Mouse (Mus musculus) heart, embryonic 11.5 days (tissue): ENCODE measurements around the gene Atrn. TPM values are rescaled to one million over a fixed set of nuclear protein-coding genes. Genes with fewer than 3 reads are reported as not detected.

Experiments used
- ATAC-seq: fragments of 200-750 bp; cut with Nextera tagmentation; replicated peaks from 2 replicates; pipeline ENCODE4 v1.8.0; 2017; ENCODE audit warnings: moderate library complexity; ENCODE audit not compliant: insufficient number of reproducible peaks, low FRiP score, low TSS enrichment
- H3K27ac ChIP-seq: fragments of 300-500 bp; sonication (generic); 2 replicates; pipeline ENCODE4 v1.5.1; 2014; ENCODE audit warnings: mild to moderate bottlenecking, low read depth, low read length
- H3K27me3 ChIP-seq: fragments of 300-500 bp; sonication (generic); 2 replicates; pipeline ENCODE4 v1.6.1; 2014; ENCODE audit warnings: mild to moderate bottlenecking, low read length, mixed read lengths; ENCODE audit not compliant: control insufficient read depth, insufficient read depth
- H3K36me3 ChIP-seq: fragments of 300-500 bp; sonication (generic); 2 replicates; pipeline ENCODE4 v1.6.1; 2014; ENCODE audit warnings: mild to moderate bottlenecking, low read length, moderate library complexity, mixed read lengths; ENCODE audit not compliant: control insufficient read depth, insufficient read depth
- H3K4me1 ChIP-seq: fragments of 300-500 bp; sonication (generic); 2 replicates; pipeline ENCODE4 v1.6.1; 2014; ENCODE audit warnings: low read length; ENCODE audit not compliant: control insufficient read depth, insufficient read depth
- H3K4me2 ChIP-seq: fragments of 300-500 bp; sonication (generic); 2 replicates; pipeline ENCODE4 v1.6.1; 2014; ENCODE audit warnings: mild to moderate bottlenecking, moderate library complexity
- H3K4me3 ChIP-seq: fragments of 300-500 bp; sonication (generic); 2 replicates; pipeline ENCODE4 v1.5.1; 2014; ENCODE audit warnings: low read depth, low read length
- H3K9ac ChIP-seq: fragments of 300-500 bp; sonication (generic); 2 replicates; pipeline ENCODE4 v1.6.1; 2014; ENCODE audit warnings: mild to moderate bottlenecking, low read depth, low read length, moderate library complexity
- H3K9me3 ChIP-seq: fragments of 300-500 bp; sonication (generic); replicated peaks from 2 replicates; pipeline ENCODE4 v1.6.1; 2016; ENCODE audit warnings: low read length; ENCODE audit not compliant: control insufficient read depth
- WGBS: fragments of 180-500 bp; shearing (Covaris S2); extraction: QIAGEN DNeasy Blood & Tissue Kit; methylation state at CpG from one replicate; pipeline ENCODE4 v1.1.7; 2014; ENCODE audit not compliant: insufficient replicate concordance; 5-methylcytosine and 5-hydroxymethylcytosine counted together
- polyA plus RNA-seq: library from polyadenylated mRNA; unstranded; fragments of >200 nt; fragmentation: Nextera tagmentation; extraction: Ambion mirVana; gene quantifications from 2 replicates; pipeline ENCODE4 v1.2.1, GENCODE M21; 2014

Gene Atrn
- 6.5 and 8.0 TPM in 2 replicates for polyA plus RNA-seq

DNA sequence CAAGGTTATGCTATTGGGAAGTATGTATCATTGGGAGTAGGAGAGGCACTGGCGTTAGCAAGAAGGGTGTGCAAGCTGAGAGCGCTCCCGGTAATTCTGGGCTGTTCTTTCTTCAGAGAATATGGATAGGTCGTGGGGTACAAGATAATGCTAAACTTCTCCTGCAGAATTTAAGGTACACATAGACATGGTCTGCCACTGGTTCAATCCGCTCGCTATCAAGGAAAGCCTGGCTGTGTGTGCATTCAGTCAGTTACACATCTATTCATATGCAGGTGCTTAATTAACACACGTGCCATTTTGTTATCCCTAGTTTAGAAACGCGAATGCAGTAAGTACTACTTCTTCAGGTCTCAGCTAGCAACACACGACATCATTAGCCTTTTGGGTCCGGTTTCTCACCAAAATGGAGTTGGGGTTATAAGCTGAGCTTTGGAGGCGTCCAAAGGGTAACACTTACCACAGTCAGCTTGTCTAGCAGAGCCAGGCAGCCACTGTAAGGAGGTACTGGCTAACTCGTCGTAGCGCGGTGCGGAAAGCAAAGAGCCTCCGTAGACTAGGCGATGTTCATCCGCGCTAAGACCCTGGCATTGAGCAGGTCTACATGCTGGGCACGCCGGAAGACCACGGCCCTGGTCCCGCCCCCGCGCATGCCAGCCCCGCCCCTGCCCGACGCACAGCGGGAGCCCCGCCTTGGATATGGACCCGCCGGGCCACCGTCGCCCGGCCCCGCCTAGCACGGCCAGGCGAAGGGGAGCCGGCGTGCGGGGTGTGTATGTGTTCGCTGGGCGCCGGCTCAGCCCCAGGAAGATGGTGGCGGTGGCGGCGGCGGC, at the start of gene Atrn, which contains the start of gene 4930402H24Rik:
Atrn (plus strand) TSS at position 745 of the 833 bp plus-strand sequence.
4930402H24Rik (minus strand) TSS at position 656 of the 833 bp plus-strand sequence.
- peak within 1 kb of the TSS; percentile 75 for H3K27ac ChIP-seq
- peak; percentile 98 for ATAC-seq
- 4% methylated on average over 47 of the region's 50 CpGs for WGBS

DNA sequence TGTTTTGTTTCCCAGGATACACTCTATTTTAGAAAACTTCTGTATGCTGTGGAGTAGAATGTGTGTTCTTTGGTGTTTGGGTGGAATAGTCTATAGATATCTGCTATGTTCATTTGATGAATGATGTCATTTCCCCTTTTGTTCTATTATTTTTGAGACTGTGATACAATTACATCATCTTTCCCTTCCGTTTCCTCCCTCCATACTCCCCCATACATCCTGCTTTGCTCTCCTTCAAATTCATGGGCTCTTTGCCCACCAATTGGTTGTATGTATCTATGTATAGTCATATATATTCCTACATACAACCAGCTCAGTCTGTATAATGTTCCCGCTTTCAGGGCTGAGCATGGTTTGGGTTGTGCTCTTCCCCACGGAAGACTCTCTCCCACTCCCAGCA, 44.2 kb upstream of the Atrn start:
- Histone ChIP-seq H3K27me3 (no peaks in the 10 kb centered on the region), H3K27ac (no peak overlapping the region), H3K4me3 (no peak overlapping the region), H3K9ac (no peak overlapping the region), H3K36me3 (no peaks in the 10 kb centered on the region), H3K4me2 (no peak overlapping the region), H3K9me3 (no peaks in the 10 kb centered on the region), H3K4me1 (no peaks in the 10 kb centered on the region)
- 71% methylated on average over 3 of the region's 3 CpGs for WGBS
- no peak for ATAC-seq

More for the DNA sequence above, at the start of gene Atrn, which contains the start of gene 4930402H24Rik:
- peak within 1 kb of the TSS; percentile 99 for H3K4me3 ChIP-seq
- peak within 1 kb of the TSS; percentile 93 for H3K9ac ChIP-seq
- no peaks in the 10 kb centered on the region for H3K27me3 ChIP-seq
- H3K36me3 ChIP-seq, result no peaks in the 10 kb centered on the region
- H3K4me1 ChIP-seq, result peaks cover 8% of the 10 kb centered on the region
- H3K9me3 ChIP-seq, result no peaks in the 10 kb centered on the region
- H3K4me2 ChIP-seq, result peak within 1 kb of the TSS; percentile 92

DNA sequence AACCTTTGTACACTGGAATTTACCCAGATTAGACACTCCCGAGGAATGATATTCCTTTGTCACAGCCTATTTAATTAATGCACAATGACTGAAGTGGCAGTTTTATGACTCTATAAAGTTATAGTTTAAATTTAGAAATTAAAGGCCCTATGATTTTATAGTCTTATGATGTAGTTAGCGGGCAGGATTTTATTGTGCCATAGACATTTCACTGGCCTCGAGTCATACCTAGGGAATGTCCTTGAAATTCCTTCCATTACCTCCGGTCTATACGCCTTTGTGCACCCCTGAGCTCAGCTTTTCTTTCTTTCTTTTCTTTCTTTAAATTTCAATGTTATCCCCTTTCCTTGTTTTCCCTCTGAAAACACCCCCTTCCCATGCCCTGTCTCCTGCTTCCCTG, 35.4 kb upstream of the Atrn start:
- H3K4me1 ChIP-seq, result no peaks in the 10 kb centered on the region
- WGBS, result 90% methylated on average over 5 of the region's 5 CpGs
- no peaks in the 10 kb centered on the region for H3K27me3 ChIP-seq
- H3K27ac ChIP-seq, result no peak overlapping the region
- no peak overlapping the region for H3K9ac ChIP-seq
- H3K4me2 ChIP-seq, result no peak overlapping the region
- H3K4me3 ChIP-seq, result no peak overlapping the region
- ATAC-seq, result no peak
- H3K36me3 ChIP-seq, result no peaks in the 10 kb centered on the region
- no peaks in the 10 kb centered on the region for H3K9me3 ChIP-seq

DNA sequence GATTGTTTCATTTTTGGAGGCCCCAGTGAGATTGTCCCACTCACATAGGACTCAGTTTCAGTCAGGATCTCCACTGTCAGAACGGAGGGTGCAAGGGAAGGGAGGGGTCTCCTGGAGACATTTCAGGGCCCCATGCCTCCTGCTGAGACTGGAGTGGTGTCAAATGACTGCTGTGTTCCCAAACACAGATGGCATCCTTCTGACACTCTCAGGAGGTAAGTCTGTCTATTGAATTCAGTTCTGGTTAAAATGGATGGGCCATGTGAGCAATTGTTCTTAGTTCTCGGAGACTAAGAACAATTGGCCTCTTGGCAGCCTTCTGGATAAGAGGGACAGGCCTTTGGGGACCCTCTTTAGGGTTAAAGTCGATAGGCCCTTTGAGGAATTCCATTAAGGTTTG, 28.9 kb upstream of the Atrn start:
- no peaks in the 10 kb centered on the region for H3K9me3 ChIP-seq
- no peaks in the 10 kb centered on the region for H3K27me3 ChIP-seq
- H3K27ac ChIP-seq, result no peak overlapping the region
- no peak overlapping the region for H3K4me2 ChIP-seq
- no peaks in the 10 kb centered on the region for H3K4me1 ChIP-seq
- no peak for ATAC-seq
- H3K4me3 ChIP-seq, result no peak overlapping the region
- 58% methylated on average over 3 of the region's 3 CpGs for WGBS
- no peak overlapping the region for H3K9ac ChIP-seq
- H3K36me3 ChIP-seq, result no peaks in the 10 kb centered on the region

- no peak overlapping the region for H3K4me3 ChIP-seq
- no peak for ATAC-seq
- H3K4me1 ChIP-seq, result no peaks in the 10 kb centered on the region
- no peaks in the 10 kb centered on the region for H3K27me3 ChIP-seq
- no peaks in the 10 kb centered on the region for H3K36me3 ChIP-seq
- no peak overlapping the region for H3K9ac ChIP-seq
- no peak overlapping the region for H3K4me2 ChIP-seq
- H3K27ac ChIP-seq, result no peak overlapping the region
- no peaks in the 10 kb centered on the region for H3K9me3 ChIP-seq
Observed at GRCm38 (mm10) chr2:130886983-130887382, 19.3 kb upstream of the Atrn start.

DNA sequence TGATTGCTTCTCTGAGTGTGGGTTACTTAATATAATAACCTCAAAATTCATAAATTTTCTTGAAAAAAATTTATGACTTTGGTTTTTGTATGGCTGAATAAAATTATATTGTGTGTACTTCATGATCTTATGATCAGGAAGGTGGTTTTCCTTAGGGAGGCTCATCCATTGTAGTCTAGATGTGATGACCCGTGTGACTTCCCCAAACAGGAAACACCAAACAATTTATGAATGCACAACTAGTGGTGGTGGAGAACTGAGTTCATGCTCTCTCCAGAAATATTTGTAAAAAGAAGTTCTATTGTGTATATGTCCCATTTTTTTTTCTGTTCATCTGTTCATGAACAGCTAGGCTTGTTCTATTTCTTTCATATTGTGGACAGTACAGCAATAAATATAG, 18.8 kb upstream of the Atrn start:
- Histone ChIP-seq H3K27me3 (no peaks in the 10 kb centered on the region), H3K9me3 (no peaks in the 10 kb centered on the region), H3K27ac (no peak overlapping the region), H3K4me1 (no peaks in the 10 kb centered on the region), H3K9ac (no peak overlapping the region), H3K4me2 (no peak overlapping the region), H3K4me3 (no peak overlapping the region), H3K36me3 (no peaks in the 10 kb centered on the region)
- 76% methylated on average over 1 of the region's 1 CpGs for WGBS
- ATAC-seq, result no peak

DNA sequence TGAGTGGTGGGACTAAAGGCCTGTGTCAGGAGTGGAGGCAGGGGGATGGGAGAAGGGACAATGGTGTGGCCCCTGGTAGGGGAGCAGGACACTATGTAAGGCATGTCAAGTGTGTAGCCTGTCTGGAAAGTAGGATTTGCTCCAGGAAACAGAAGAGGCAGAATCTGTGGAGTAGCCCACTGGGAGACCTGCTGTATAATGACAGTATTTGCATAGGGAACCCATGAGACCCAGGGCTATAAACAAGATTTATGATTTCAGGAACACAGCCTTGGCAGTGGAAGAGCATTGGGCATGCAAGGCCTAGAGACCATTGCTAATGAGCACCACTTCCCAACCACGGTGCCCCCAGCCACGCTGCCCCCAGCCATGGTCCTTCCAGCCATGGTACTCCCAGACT, 9.4 kb upstream of the Atrn start:
- no peak overlapping the region for H3K4me3 ChIP-seq
- 87% methylated on average over 2 of the region's 2 CpGs for WGBS
- H3K9me3 ChIP-seq, result no peaks in the 10 kb centered on the region
- H3K4me1 ChIP-seq, result no peaks in the 10 kb centered on the region
- H3K9ac ChIP-seq, result no peak overlapping the region
- no peak overlapping the region for H3K27ac ChIP-seq
- no peaks in the 10 kb centered on the region for H3K27me3 ChIP-seq
- no peak overlapping the region for H3K4me2 ChIP-seq
- ATAC-seq, result no peak
- H3K36me3 ChIP-seq, result peaks cover 2% of the 10 kb centered on the region; the same call in 1 of the 2 replicates

GRCm38 (mm10) chr2:130897856-130898255, 8.4 kb upstream of the Atrn start:
- ATAC-seq, result no peak
- H3K27me3 ChIP-seq, result no peaks in the 10 kb centered on the region
- no peaks in the 10 kb centered on the region for H3K36me3 ChIP-seq
- no peak overlapping the region for H3K27ac ChIP-seq
- no peak overlapping the region for H3K4me2 ChIP-seq
- H3K9ac ChIP-seq, result no peak overlapping the region
- H3K4me3 ChIP-seq, result no peak overlapping the region
- 72% methylated on average over 2 of the region's 2 CpGs for WGBS
- H3K4me1 ChIP-seq, result no peaks in the 10 kb centered on the region
- no peaks in the 10 kb centered on the region for H3K9me3 ChIP-seq

DNA sequence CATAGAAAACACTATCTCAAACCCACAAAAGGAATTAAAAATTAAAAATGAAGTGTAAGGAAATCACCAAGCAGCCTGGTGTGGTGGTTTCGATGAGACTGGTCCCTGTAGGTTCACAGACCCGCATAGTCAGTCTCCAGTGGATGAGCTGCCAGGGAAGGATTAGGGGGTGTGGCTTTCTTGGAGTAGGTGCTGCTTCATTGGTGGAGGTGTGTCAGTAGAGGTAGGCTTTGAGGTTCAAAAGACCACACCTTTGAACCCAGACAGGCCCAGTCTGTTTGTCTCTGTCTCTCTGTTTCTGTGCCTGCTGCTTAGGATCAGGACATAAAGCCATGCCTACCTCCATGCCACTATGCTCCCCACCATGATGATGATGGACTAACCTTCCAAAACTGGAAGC, 7.5 kb upstream of the Atrn start:
- Histone ChIP-seq H3K9me3 (no peaks in the 10 kb centered on the region), H3K27ac (no peak overlapping the region), H3K4me2 (no peak overlapping the region), H3K27me3 (no peaks in the 10 kb centered on the region), H3K4me3 (no peak overlapping the region), H3K4me1 (no peaks in the 10 kb centered on the region), H3K36me3 (no peaks in the 10 kb centered on the region), H3K9ac (no peak overlapping the region)
- 70% methylated on average over 2 of the region's 2 CpGs for WGBS
- ATAC-seq, result no peak
